Mouse (Mus musculus): Measurements from ENCODE around the gene Zfp940. TPM values are rescaled to one million over a fixed set of nuclear protein-coding genes. Genes with fewer than 3 reads are reported as not detected.
"Not testable (repeated sequence)": the region's sequence is repeated elsewhere in the genome, so short reads cannot be mapped to it uniquely, and the experiment has no call there.

The Zfp940 gene
- 5.4 and 7.9 TPM in 2 replicates for polyA plus RNA-seq (2014; fragmentation: Nextera tagmentation; extraction: Ambion mirVana)

DNA sequence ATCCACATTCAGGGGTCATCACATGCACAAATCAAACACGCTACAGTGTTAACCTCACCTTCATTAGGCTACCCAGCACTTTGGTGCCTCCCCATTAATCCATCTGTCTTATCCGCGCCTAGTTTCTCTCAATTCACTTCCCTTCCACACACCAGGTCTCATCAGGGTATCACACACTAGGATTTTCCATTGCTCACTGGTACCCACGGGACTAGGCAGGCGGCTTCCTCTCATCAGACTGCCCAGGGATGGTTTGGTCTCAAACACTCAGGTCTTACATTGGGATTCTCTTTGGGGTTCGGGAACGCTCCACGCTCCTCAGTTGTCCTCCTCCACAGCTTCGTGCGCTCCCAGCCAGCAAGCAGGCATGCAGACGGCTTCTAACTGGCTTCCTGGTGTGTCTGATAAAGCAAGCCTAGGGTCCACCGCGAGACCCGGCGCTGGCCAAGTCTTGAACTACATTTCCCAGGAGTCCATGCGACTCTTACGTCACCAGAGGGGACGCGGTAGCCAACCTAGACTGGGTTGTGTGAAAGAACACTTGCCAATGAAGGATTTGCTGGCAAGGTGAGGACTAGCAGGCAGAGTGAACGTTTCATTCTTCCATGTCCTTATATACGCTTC, at the start of gene Zfp940:
Zfp940 (minus strand) TSS at position 451 of the 624 bp plus-strand sequence.
- Histone ChIP-seq H3K27ac (ENCODE audit: low read depth) (no peak within 1 kb of the TSS), H3K36me3 (ENCODE audit: control insufficient read depth, insufficient read depth, low read length) (0 out of 2 replicates have a peak, but pooled peaks cover 11% of the 10 kb centered on the region), H3K9ac (ENCODE audit: low read length) (peak within 1 kb of the TSS; percentile 57), H3K4me1 (replicated peaks; ENCODE audit: control insufficient read depth, insufficient read depth, low read length) (peaks cover 4% of the 10 kb centered on the region; the same call in 1 of the 2 replicates), H3K4me3 (ENCODE audit: low read depth, low read length) (peak within 1 kb of the TSS; percentile 68), H3K4me2 (ENCODE audit: low read length) (peak within 1 kb of the TSS; percentile 84), H3K9me3 (ENCODE audit: control insufficient read depth, low read length) (no peaks in the 10 kb centered on the region), H3K27me3 (replicated peaks; ENCODE audit: control insufficient read depth, insufficient read depth, low read length) (no peaks in the 10 kb centered on the region)
- under 1% methylated on average over 21 of the region's 21 CpGs for WGBS
- DNase-seq (ENCODE audit: low spot score) = peak; percentile 96
- ATAC-seq (replicated peaks; ENCODE audit: low FRiP score, low TSS enrichment, low read depth) = peak; percentile 96

- Histone ChIP-seq H3K9ac (ENCODE audit: low read length) (no peak overlapping the region), H3K4me1 (replicated peaks; ENCODE audit: control insufficient read depth, insufficient read depth, low read length) (no peaks in the 10 kb centered on the region), H3K36me3 (ENCODE audit: control insufficient read depth, insufficient read depth, low read length) (peaks cover 84% of the 10 kb centered on the region), H3K27me3 (replicated peaks; ENCODE audit: control insufficient read depth, insufficient read depth, low read length) (no peaks in the 10 kb centered on the region), H3K4me2 (ENCODE audit: low read length) (no peak overlapping the region), H3K9me3 (ENCODE audit: control insufficient read depth, low read length) (peaks cover 38% of the 10 kb centered on the region), H3K27ac (ENCODE audit: low read depth) (no peak overlapping the region), H3K4me3 (ENCODE audit: low read depth, low read length) (no peak overlapping the region)
- ATAC-seq (replicated peaks; ENCODE audit: low FRiP score, low TSS enrichment, low read depth) = no peak
- no peak for DNase-seq (ENCODE audit: low spot score)
- WGBS = 95% methylated on average over 4 of the region's 4 CpGs
These were observed 44.9 kb upstream of the Zfp940 start for GRCm38 (mm10) chr7:29898351-29898750.

GRCm38 (mm10) chr7:29892756-29893155, 39.3 kb upstream of the Zfp940 start:
- WGBS = 92% methylated on average over 4 of the region's 4 CpGs
- H3K27me3 ChIP-seq (replicated peaks; ENCODE audit: control insufficient read depth, insufficient read depth, low read length) = no peaks in the 10 kb centered on the region
- ATAC-seq (replicated peaks; ENCODE audit: low FRiP score, low TSS enrichment, low read depth) (no peak), DNase-seq (ENCODE audit: low spot score) (no peak)
- no peak overlapping the region for H3K4me2 ChIP-seq (ENCODE audit: low read length)
- no peak overlapping the region for H3K27ac ChIP-seq (ENCODE audit: low read depth)
- H3K4me1 ChIP-seq (replicated peaks; ENCODE audit: control insufficient read depth, insufficient read depth, low read length) = no peaks in the 10 kb centered on the region
- no peak overlapping the region for H3K9ac ChIP-seq (ENCODE audit: low read length)
- no peak overlapping the region for H3K4me3 ChIP-seq (ENCODE audit: low read depth, low read length)
- peaks cover 39% of the 10 kb centered on the region for H3K9me3 ChIP-seq (ENCODE audit: control insufficient read depth, low read length)
- peaks cover 68% of the 10 kb centered on the region for H3K36me3 ChIP-seq (ENCODE audit: control insufficient read depth, insufficient read depth, low read length)

DNA sequence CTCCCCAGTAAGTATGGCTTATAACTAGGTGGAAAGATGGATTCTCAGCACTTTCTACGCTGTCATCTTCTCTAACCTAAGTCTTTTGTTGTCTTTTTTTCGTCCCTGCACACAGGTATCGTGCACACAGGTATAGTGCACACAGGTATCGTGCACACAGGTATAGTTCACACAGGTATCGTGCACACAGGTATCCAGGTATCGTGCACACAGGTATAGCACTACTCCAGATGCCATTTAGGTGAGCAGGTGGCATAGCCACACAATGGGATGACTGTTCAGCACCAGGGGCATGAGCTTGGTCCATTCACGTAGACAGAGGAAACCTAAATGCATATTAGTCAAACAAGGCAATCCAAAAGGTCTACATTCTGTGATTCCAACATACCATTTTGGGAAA, 37.0 kb upstream of the Zfp940 start:
- ATAC-seq (replicated peaks; ENCODE audit: low FRiP score, low TSS enrichment, low read depth) (no peak), DNase-seq (ENCODE audit: low spot score) (no peak)
- H3K9me3 ChIP-seq (ENCODE audit: control insufficient read depth, low read length) = peaks cover 40% of the 10 kb centered on the region
- H3K4me1 ChIP-seq (replicated peaks; ENCODE audit: control insufficient read depth, insufficient read depth, low read length) = no peaks in the 10 kb centered on the region
- no peak overlapping the region for H3K27ac ChIP-seq (ENCODE audit: low read depth)
- no peaks in the 10 kb centered on the region for H3K27me3 ChIP-seq (replicated peaks; ENCODE audit: control insufficient read depth, insufficient read depth, low read length)
- no peak overlapping the region for H3K4me2 ChIP-seq (ENCODE audit: low read length)
- peaks cover 51% of the 10 kb centered on the region for H3K36me3 ChIP-seq (ENCODE audit: control insufficient read depth, insufficient read depth, low read length)
- H3K4me3 ChIP-seq (ENCODE audit: low read depth, low read length) = no peak overlapping the region
- H3K9ac ChIP-seq (ENCODE audit: low read length) = no peak overlapping the region
- WGBS = 95% methylated on average over 7 of the region's 7 CpGs

- Histone ChIP-seq H3K36me3 (ENCODE audit: control insufficient read depth, insufficient read depth, low read length) (peaks cover 3% of the 10 kb centered on the region; the same call in 1 of the 2 replicates), H3K9ac (ENCODE audit: low read length) (no peak overlapping the region), H3K9me3 (ENCODE audit: control insufficient read depth, low read length) (peaks cover 6% of the 10 kb centered on the region), H3K27ac (ENCODE audit: low read depth) (no peak overlapping the region), H3K4me2 (ENCODE audit: low read length) (no peak overlapping the region), H3K4me3 (ENCODE audit: low read depth, low read length) (no peak overlapping the region), H3K27me3 (replicated peaks; ENCODE audit: control insufficient read depth, insufficient read depth, low read length) (no peaks in the 10 kb centered on the region), H3K4me1 (replicated peaks; ENCODE audit: control insufficient read depth, insufficient read depth, low read length) (no peaks in the 10 kb centered on the region)
- no peak for DNase-seq (ENCODE audit: low spot score)
- no peak for ATAC-seq (replicated peaks; ENCODE audit: low FRiP score, low TSS enrichment, low read depth)
- 89% methylated on average over 7 of the region's 7 CpGs for WGBS
These were observed 27.4 kb upstream of the Zfp940 start for GRCm38 (mm10) chr7:29880916-29881315.

DNA sequence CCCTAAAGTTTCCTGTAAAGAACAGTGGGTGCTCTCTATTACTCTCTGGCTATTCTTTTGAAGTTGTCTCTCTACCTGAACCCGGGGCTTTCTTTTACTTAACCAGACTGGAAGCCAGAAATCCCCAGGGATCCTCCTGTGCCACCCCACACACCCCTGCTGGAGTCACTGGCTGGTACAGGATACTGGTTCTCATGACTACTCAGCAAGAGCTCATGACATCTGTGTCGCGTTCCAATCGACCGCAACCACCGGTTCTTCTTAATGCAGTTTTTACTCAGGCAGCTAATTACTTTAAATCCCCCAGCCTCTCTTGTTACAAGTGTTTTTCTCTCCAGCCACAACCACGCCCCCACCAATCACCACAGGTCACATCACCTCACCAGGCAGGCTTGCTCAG, 26.6 kb upstream of the Zfp940 start:
- no peak overlapping the region for H3K4me3 ChIP-seq (ENCODE audit: low read depth, low read length)
- ATAC-seq (replicated peaks; ENCODE audit: low FRiP score, low TSS enrichment, low read depth) = no peak
- H3K4me2 ChIP-seq (ENCODE audit: low read length) = no peak overlapping the region
- H3K27ac ChIP-seq (ENCODE audit: low read depth) = no peak overlapping the region
- no peak for DNase-seq (ENCODE audit: low spot score)
- no peaks in the 10 kb centered on the region for H3K27me3 ChIP-seq (replicated peaks; ENCODE audit: control insufficient read depth, insufficient read depth, low read length)
- H3K9ac ChIP-seq (ENCODE audit: low read length) = no peak overlapping the region
- H3K9me3 ChIP-seq (ENCODE audit: control insufficient read depth, low read length) = peaks cover 15% of the 10 kb centered on the region
- H3K36me3 ChIP-seq (ENCODE audit: control insufficient read depth, insufficient read depth, low read length) = peaks cover 11% of the 10 kb centered on the region; the same call in 1 of the 2 replicates
- 83% methylated on average over 7 of the region's 7 CpGs for whole genome bisulfite sequencing
- H3K4me1 ChIP-seq (replicated peaks; ENCODE audit: control insufficient read depth, insufficient read depth, low read length) = no peaks in the 10 kb centered on the region

DNA sequence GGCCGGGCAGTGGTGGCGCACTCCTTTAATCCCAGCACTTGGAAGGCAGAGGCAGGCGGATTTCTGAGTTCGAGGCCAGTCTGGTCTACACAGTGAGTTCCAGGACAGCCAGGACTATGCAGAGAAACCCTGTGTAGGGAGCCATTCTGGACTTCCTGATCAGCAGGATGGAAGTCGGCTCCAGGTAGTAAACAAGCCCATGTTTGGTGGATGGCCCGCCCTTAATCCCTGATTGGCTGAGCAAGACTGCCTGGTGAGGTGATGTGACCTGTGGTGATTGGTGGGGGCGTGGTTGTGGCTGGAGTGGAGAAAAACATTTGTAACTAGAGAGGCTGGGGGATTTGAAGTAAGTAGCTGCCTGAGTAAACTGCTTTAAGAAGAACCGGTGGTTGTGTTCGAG, 24.1 kb upstream of the Zfp940 start:
- not testable (repeated sequence) for H3K9ac ChIP-seq (ENCODE audit: low read length); DNase-seq (ENCODE audit: low spot score); H3K27me3 ChIP-seq (replicated peaks; ENCODE audit: control insufficient read depth, insufficient read depth, low read length); H3K4me3 ChIP-seq (ENCODE audit: low read depth, low read length); ATAC-seq (replicated peaks; ENCODE audit: low FRiP score, low TSS enrichment, low read depth); H3K4me2 ChIP-seq (ENCODE audit: low read length); H3K4me1 ChIP-seq (replicated peaks; ENCODE audit: control insufficient read depth, insufficient read depth, low read length); H3K27ac ChIP-seq (ENCODE audit: low read depth)
- 87% methylated on average over 9 of the region's 9 CpGs for WGBS
- peaks cover 21% of the 10 kb centered on the region for H3K36me3 ChIP-seq (ENCODE audit: control insufficient read depth, insufficient read depth, low read length)
- H3K9me3 ChIP-seq (ENCODE audit: control insufficient read depth, low read length) = peaks cover 22% of the 10 kb centered on the region

GRCm38 (mm10) chr7:29874256-29874655, 20.8 kb upstream of the Zfp940 start:
- Histone ChIP-seq H3K9me3 (ENCODE audit: control insufficient read depth, low read length) (peaks cover 21% of the 10 kb centered on the region), H3K4me1 (replicated peaks; ENCODE audit: control insufficient read depth, insufficient read depth, low read length) (no peaks in the 10 kb centered on the region), H3K4me3 (ENCODE audit: low read depth, low read length) (no peak overlapping the region), H3K4me2 (ENCODE audit: low read length) (no peak overlapping the region), H3K36me3 (ENCODE audit: control insufficient read depth, insufficient read depth, low read length) (peaks cover 21% of the 10 kb centered on the region), H3K27me3 (replicated peaks; ENCODE audit: control insufficient read depth, insufficient read depth, low read length) (no peaks in the 10 kb centered on the region), H3K27ac (ENCODE audit: low read depth) (no peak overlapping the region), H3K9ac (ENCODE audit: low read length) (no peak overlapping the region)
- no peak for DNase-seq (ENCODE audit: low spot score)
- 95% methylated on average over 10 of the region's 10 CpGs for WGBS
- no peak for ATAC-seq (replicated peaks; ENCODE audit: low FRiP score, low TSS enrichment, low read depth)

DNA sequence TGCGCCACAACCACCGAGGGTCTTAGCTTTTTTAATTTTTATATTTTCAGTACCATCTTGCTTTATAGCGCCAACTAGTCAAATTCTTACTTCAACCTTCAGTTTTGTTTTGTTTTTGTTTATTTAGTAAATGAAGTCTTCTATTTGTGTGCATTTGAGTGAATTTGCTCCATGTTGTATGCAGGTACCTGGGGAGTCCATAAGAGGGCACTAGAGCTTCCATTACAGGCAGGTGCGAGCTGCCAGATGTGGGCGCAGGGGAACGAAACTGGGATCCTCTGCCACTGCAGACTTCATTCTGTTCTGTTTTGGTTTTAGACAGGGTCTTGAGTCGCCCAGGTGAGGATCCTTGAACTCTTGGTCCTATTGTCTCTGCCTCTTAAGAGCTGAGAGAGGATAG, 8.2 kb upstream of the Zfp940 start:
- H3K27me3 ChIP-seq (replicated peaks; ENCODE audit: control insufficient read depth, insufficient read depth, low read length) = no peaks in the 10 kb centered on the region
- ATAC-seq (replicated peaks; ENCODE audit: low FRiP score, low TSS enrichment, low read depth) (no peak), DNase-seq (ENCODE audit: low spot score) (no peak)
- no peaks in the 10 kb centered on the region for H3K36me3 ChIP-seq (ENCODE audit: control insufficient read depth, insufficient read depth, low read length)
- 87% methylated on average over 7 of the region's 7 CpGs for WGBS
- H3K9ac ChIP-seq (ENCODE audit: low read length) = no peak overlapping the region
- no peak overlapping the region for H3K4me3 ChIP-seq (ENCODE audit: low read depth, low read length)
- H3K4me2 ChIP-seq (ENCODE audit: low read length) = no peak overlapping the region
- H3K27ac ChIP-seq (ENCODE audit: low read depth) = no peak overlapping the region
- no peaks in the 10 kb centered on the region for H3K9me3 ChIP-seq (ENCODE audit: control insufficient read depth, low read length)
- peaks cover 6% of the 10 kb centered on the region for H3K4me1 ChIP-seq (replicated peaks; ENCODE audit: control insufficient read depth, insufficient read depth, low read length)

All from intestine, embryonic 14.5 days (tissue).